Comparison of ENCODE assay signal across 9 mouse cellular contexts in the genomic region with DNA sequence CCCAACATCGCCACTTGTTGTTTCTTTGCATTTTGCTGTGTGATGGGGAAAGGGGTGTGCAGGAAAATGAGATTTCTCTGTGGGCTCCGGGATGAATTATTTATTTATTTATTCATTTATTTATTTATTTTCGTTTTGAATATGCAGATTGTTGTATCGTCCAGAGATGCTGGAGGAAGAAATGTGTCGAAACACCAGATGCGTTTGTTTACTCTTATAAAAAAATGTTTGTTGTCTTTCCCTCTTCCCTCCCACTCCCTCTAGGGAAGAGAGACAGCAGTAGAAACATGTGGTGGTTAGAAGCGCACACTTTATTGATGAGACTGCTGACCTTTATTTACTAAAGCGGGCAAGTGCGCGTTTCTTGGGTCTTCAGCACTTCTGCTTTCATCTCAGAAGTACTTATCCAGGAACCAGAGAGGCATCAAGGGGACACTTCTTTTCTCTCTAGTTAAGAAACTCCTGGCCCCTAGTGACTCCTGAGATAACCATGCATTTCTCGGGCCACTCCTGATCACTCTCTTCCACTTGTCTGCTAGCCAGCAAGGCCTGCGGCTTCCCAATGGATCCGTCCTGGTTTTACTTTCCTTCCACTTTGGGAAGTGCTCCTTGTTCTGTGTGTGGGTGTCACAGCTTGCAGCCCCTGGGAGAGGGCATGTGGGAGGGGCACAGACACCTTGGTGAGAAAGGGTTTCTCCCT. TPM values are rescaled to one million over a fixed set of nuclear protein-coding genes. Genes with fewer than 3 reads are reported as not detected.
DNase-seq lines count a peak whose midpoint lies in the region; ATAC-seq and TF ChIP-seq lines count a peak whose summit lies in the region.
"Had no signal": no experiment of that assay in that cellular context is flagged by ENCODE, and none has a peak within 500 bp of the region (broad histone marks: within the 10 kb centered on the region; RNA-seq: fewer than 3 reads in every experiment).

No protein-coding gene starts in this region.

- no peak overlapping the region for H3K27ac ChIP-seq in kidney, postnatal 0 days
- H3K27ac ChIP-seq in embryonic facial prominence, embryonic 15.5 days (replicated peaks) = no peak overlapping the region
- H3K27ac ChIP-seq in intestine, embryonic 15.5 days = peak overlapping the region; percentile 72; the same call in 1 of the 2 replicates
- no peak overlapping the region for H3K27ac ChIP-seq in midbrain, embryonic 11.5 days (ENCODE audit: low read depth, low read length)

- H3K9ac ChIP-seq in kidney, postnatal 0 days (ENCODE audit: low read depth, low read length) = peak overlapping the region; percentile 54
- H3K9ac ChIP-seq in embryonic facial prominence, embryonic 15.5 days = peak overlapping the region; percentile 62
- peak overlapping the region; percentile 66 for H3K9ac ChIP-seq in intestine, embryonic 15.5 days
- peak overlapping the region; percentile 72 for H3K9ac ChIP-seq in midbrain, embryonic 11.5 days (ENCODE audit: low read length)

- H3K36me3 ChIP-seq in kidney, postnatal 0 days (ENCODE audit: insufficient read depth, low read length) = no peaks in the 10 kb centered on the region
- H3K36me3 ChIP-seq in embryonic facial prominence, embryonic 15.5 days = no peaks in the 10 kb centered on the region
- H3K36me3 ChIP-seq in intestine, embryonic 15.5 days = no peaks in the 10 kb centered on the region
- H3K36me3 ChIP-seq in midbrain, embryonic 11.5 days (ENCODE audit: control insufficient read depth, insufficient read depth, low read length) = no peaks in the 10 kb centered on the region

- TF ChIP-seq CTCF in kidney, postnatal 0 days (IDR thresholded peaks at IDR 0.05; ENCODE audit: low read depth) = no peak

- DNase-seq in kidney, postnatal 0 days (ENCODE audit: low spot score) = peak; percentile 35
- no peak for DNase-seq in kidney, postnatal 10 days
- peak; percentile 92 for DNase-seq in midbrain, embryonic 11.5 days (ENCODE audit: low spot score, missing footprints)
- no peak for DNase-seq in urinary bladder, postnatal 14 days (ENCODE audit: low spot score)
- DNase-seq in cerebellum, postnatal 4 days (ENCODE audit: low spot score in 2 of 2) = no peak
- no peak for DNase-seq in kidney, adult 9 months

- H3K27me3 ChIP-seq in kidney, postnatal 0 days (ENCODE audit: insufficient read depth, low read length) = peaks cover 23% of the 10 kb centered on the region
- peaks cover 32% of the 10 kb centered on the region for H3K27me3 ChIP-seq in embryonic facial prominence, embryonic 15.5 days
- H3K27me3 ChIP-seq in intestine, embryonic 15.5 days (replicated peaks) = peaks cover 3% of the 10 kb centered on the region; the same call in 1 of the 2 replicates
- H3K27me3 ChIP-seq in midbrain, embryonic 11.5 days (ENCODE audit: control insufficient read depth, insufficient read depth, low read length) = no peaks in the 10 kb centered on the region

- H3K9me3 ChIP-seq in kidney, postnatal 0 days (replicated peaks; ENCODE audit: low read length) = no peaks in the 10 kb centered on the region
- H3K9me3 ChIP-seq in embryonic facial prominence, embryonic 15.5 days (replicated peaks) = no peaks in the 10 kb centered on the region
- H3K9me3 ChIP-seq in intestine, embryonic 15.5 days = no peaks in the 10 kb centered on the region
- no peaks in the 10 kb centered on the region for H3K9me3 ChIP-seq in midbrain, embryonic 11.5 days (ENCODE audit: control insufficient read depth, low read length)

- H3K4me2 ChIP-seq in kidney, postnatal 0 days (ENCODE audit: low read length) = peak overlapping the region; percentile 94
- peak overlapping the region; percentile 95 for H3K4me2 ChIP-seq in embryonic facial prominence, embryonic 15.5 days (replicated peaks)
- H3K4me2 ChIP-seq in intestine, embryonic 15.5 days (replicated peaks) = peak overlapping the region; percentile 84
- peak overlapping the region; percentile 92 for H3K4me2 ChIP-seq in midbrain, embryonic 11.5 days

- WGBS in kidney, postnatal 0 days = 7% methylated on average over 13 of the region's 13 CpGs
- WGBS in embryonic facial prominence, embryonic 15.5 days = 5% methylated on average over 13 of the region's 13 CpGs
- 7% methylated on average over 13 of the region's 13 CpGs for WGBS in intestine, embryonic 15.5 days
- 2% methylated on average over 13 of the region's 13 CpGs for WGBS in midbrain, embryonic 11.5 days

- no peak for ATAC-seq in kidney, postnatal 0 days (replicated peaks; ENCODE audit: low FRiP score, low read depth)
- ATAC-seq in embryonic facial prominence, embryonic 15.5 days (ENCODE audit: insufficient number of reproducible peaks, low FRiP score, low TSS enrichment, low read depth) = no peak
- ATAC-seq in intestine, embryonic 15.5 days = no peak
- no peak for ATAC-seq in midbrain, embryonic 11.5 days (ENCODE audit: low FRiP score)

- H3K4me1 ChIP-seq in kidney, postnatal 0 days (replicated peaks; ENCODE audit: insufficient read depth, low read length) = peaks cover 5% of the 10 kb centered on the region; the same call in 1 of the 2 replicates
- H3K4me1 ChIP-seq in embryonic facial prominence, embryonic 15.5 days = peaks cover 21% of the 10 kb centered on the region
- peaks cover 16% of the 10 kb centered on the region; the same call in 1 of the 2 replicates for H3K4me1 ChIP-seq in intestine, embryonic 15.5 days (replicated peaks)
- H3K4me1 ChIP-seq in midbrain, embryonic 11.5 days (ENCODE audit: control insufficient read depth, insufficient read depth, low read length) = peaks cover 24% of the 10 kb centered on the region

- H3K4me3 ChIP-seq in kidney, postnatal 0 days (replicated peaks; ENCODE audit: low read depth, low read length) = peak overlapping the region; percentile 54
- peak overlapping the region; percentile 67 for H3K4me3 ChIP-seq in embryonic facial prominence, embryonic 15.5 days (replicated peaks)
- H3K4me3 ChIP-seq in intestine, embryonic 15.5 days (replicated peaks) = peak overlapping the region; percentile 57
- peak overlapping the region; percentile 54 for H3K4me3 ChIP-seq in midbrain, embryonic 11.5 days (ENCODE audit: low read depth, low read length)
- H3K4me3 ChIP-seq: myocyte had no signal

RNA-seq across cellular contexts. Expression of a gene that starts 1.0 kb away (rescaled TPM):
- polyA plus RNA-seq in kidney, postnatal 0 days (2015; fragmentation: Nextera tagmentation; extraction: Ambion mirVana) = 2.4 and 2.5 TPM in 2 replicates
- polyA plus RNA-seq in embryonic facial prominence, embryonic 15.5 days (2015; fragmentation: Nextera tagmentation; extraction: Ambion mirVana) = 5.2 and 8.9 TPM in 2 replicates
- polyA plus RNA-seq in intestine, embryonic 15.5 days (2015; fragmentation: Nextera tagmentation; extraction: Ambion mirVana) = 15.7 and 18.2 TPM in 2 replicates
- 42.4 and 45.4 TPM in 2 replicates for polyA plus RNA-seq in midbrain, embryonic 11.5 days (2014; fragmentation: Nextera tagmentation; extraction: Ambion mirVana)
- polyA plus RNA-seq: myocyte had no signal

Comparison
In these comparisons a context has a peak if more than half of its experiments do, and no peak if none do; other contexts are left out.
1. DNase-seq: peak in kidney, postnatal 0 days (single experiment) and midbrain, embryonic 11.5 days (single experiment); none in kidney, postnatal 10 days (single experiment), urinary bladder, postnatal 14 days (single experiment), cerebellum, postnatal 4 days (0 of 2) and kidney, adult 9 months (single experiment).
2. Peak in every context shown above with its lines, with median percentiles within 50 percentile points of each other: H3K4me2 ChIP-seq, H3K4me3 ChIP-seq and H3K9ac ChIP-seq.